Mouse (Mus musculus): ENCODE data around the gene Dgat2. TPM values are rescaled to one million over a fixed set of nuclear protein-coding genes. Genes with fewer than 3 reads are reported as not detected.

The Dgat2 gene
- polyA plus RNA-seq, 1 experiment from 2014 or later: 20.3 TPM

GRCm38 (mm10) chr7:99224225-99224624 is 41.7 kb upstream of the Dgat2 start:
- no peaks in the 10 kb centered on the region for H3K36me3 ChIP-seq (ENCODE audit: control insufficient read depth, insufficient read depth, low read length)
- H3K4me3 ChIP-seq (ENCODE audit: low read depth, low read length): no peak overlapping the region
- ATAC-seq (ENCODE audit: insufficient number of reproducible peaks, insufficient read depth, low FRiP score, low read depth): no peak
- no peak overlapping the region for H3K9ac ChIP-seq (replicated peaks; ENCODE audit: low read depth, low read length)
- no peak overlapping the region for H3K27ac ChIP-seq (ENCODE audit: low read length)
- no peak overlapping the region for H3K4me2 ChIP-seq (replicated peaks; ENCODE audit: low read depth, low read length)
- H3K4me1 ChIP-seq (ENCODE audit: control insufficient read depth, insufficient read depth, low read length): 0 out of 2 replicates have a peak, but pooled peaks cover 4% of the 10 kb centered on the region
- 72% methylated on average over 7 of the region's 7 CpGs for WGBS
- H3K27me3 ChIP-seq (ENCODE audit: control insufficient read depth, insufficient read depth, low read length): no peaks in the 10 kb centered on the region
- no peaks in the 10 kb centered on the region for H3K9me3 ChIP-seq (ENCODE audit: control insufficient read depth, low read depth, low read length)

GRCm38 (mm10) chr7:99217338-99218074 is 35.0 kb upstream of the Dgat2 start:
- H3K4me2 ChIP-seq (replicated peaks; ENCODE audit: low read depth, low read length): no peak overlapping the region
- no peaks in the 10 kb centered on the region for H3K27me3 ChIP-seq (ENCODE audit: control insufficient read depth, insufficient read depth, low read length)
- 77% methylated on average over 3 of the region's 3 CpGs for WGBS
- H3K4me1 ChIP-seq (ENCODE audit: control insufficient read depth, insufficient read depth, low read length): 0 out of 2 replicates have a peak, but pooled peaks cover 6% of the 10 kb centered on the region
- ATAC-seq (ENCODE audit: insufficient number of reproducible peaks, insufficient read depth, low FRiP score, low read depth): peak; percentile 47; the same call in 1 of the 2 replicates
- H3K9ac ChIP-seq (replicated peaks; ENCODE audit: low read depth, low read length): no peak overlapping the region
- H3K9me3 ChIP-seq (ENCODE audit: control insufficient read depth, low read depth, low read length): no peaks in the 10 kb centered on the region
- H3K4me3 ChIP-seq (ENCODE audit: low read depth, low read length): no peak overlapping the region
- no peaks in the 10 kb centered on the region for H3K36me3 ChIP-seq (ENCODE audit: control insufficient read depth, insufficient read depth, low read length)
- no peak overlapping the region for H3K27ac ChIP-seq (ENCODE audit: low read length)

- Histone ChIP-seq H3K4me2 (replicated peaks; ENCODE audit: low read depth, low read length) (no peak overlapping the region), H3K27ac (ENCODE audit: low read length) (no peak overlapping the region), H3K36me3 (ENCODE audit: control insufficient read depth, insufficient read depth, low read length) (no peaks in the 10 kb centered on the region), H3K9me3 (ENCODE audit: control insufficient read depth, low read depth, low read length) (no peaks in the 10 kb centered on the region), H3K9ac (replicated peaks; ENCODE audit: low read depth, low read length) (no peak overlapping the region), H3K27me3 (ENCODE audit: control insufficient read depth, insufficient read depth, low read length) (no peaks in the 10 kb centered on the region), H3K4me3 (ENCODE audit: low read depth, low read length) (no peak overlapping the region), H3K4me1 (ENCODE audit: control insufficient read depth, insufficient read depth, low read length) (0 out of 2 replicates have a peak, but pooled peaks cover 6% of the 10 kb centered on the region)
- 51% methylated on average over 8 of the region's 8 CpGs for WGBS
- 0 out of 2 replicates have a peak, but pooled peaks have one; percentile 33 for ATAC-seq (ENCODE audit: insufficient number of reproducible peaks, insufficient read depth, low FRiP score, low read depth)
These were observed 32.9 kb upstream of the Dgat2 start for GRCm38 (mm10) chr7:99215347-99215855.

- no peak overlapping the region for H3K4me2 ChIP-seq (replicated peaks; ENCODE audit: low read depth, low read length)
- no peak for ATAC-seq (ENCODE audit: insufficient number of reproducible peaks, insufficient read depth, low FRiP score, low read depth)
- H3K9me3 ChIP-seq (ENCODE audit: control insufficient read depth, low read depth, low read length): no peaks in the 10 kb centered on the region
- H3K4me3 ChIP-seq (ENCODE audit: low read depth, low read length): no peak overlapping the region
- H3K27me3 ChIP-seq (ENCODE audit: control insufficient read depth, insufficient read depth, low read length): no peaks in the 10 kb centered on the region
- H3K27ac ChIP-seq (ENCODE audit: low read length): no peak overlapping the region
- 79% methylated on average over 10 of the region's 10 CpGs for WGBS
- no peak overlapping the region for H3K9ac ChIP-seq (replicated peaks; ENCODE audit: low read depth, low read length)
- 0 out of 2 replicates have a peak, but pooled peaks cover 6% of the 10 kb centered on the region for H3K4me1 ChIP-seq (ENCODE audit: control insufficient read depth, insufficient read depth, low read length)
- H3K36me3 ChIP-seq (ENCODE audit: control insufficient read depth, insufficient read depth, low read length): no peaks in the 10 kb centered on the region
These were observed 32.2 kb upstream of the Dgat2 start for GRCm38 (mm10) chr7:99214621-99215185.

- ATAC-seq (ENCODE audit: insufficient number of reproducible peaks, insufficient read depth, low FRiP score, low read depth): no peak
- H3K4me3 ChIP-seq (ENCODE audit: low read depth, low read length): no peak overlapping the region
- no peak overlapping the region for H3K4me2 ChIP-seq (replicated peaks; ENCODE audit: low read depth, low read length)
- H3K9me3 ChIP-seq (ENCODE audit: control insufficient read depth, low read depth, low read length): no peaks in the 10 kb centered on the region
- 0 out of 2 replicates have a peak, but pooled peaks cover 6% of the 10 kb centered on the region for H3K4me1 ChIP-seq (ENCODE audit: control insufficient read depth, insufficient read depth, low read length)
- H3K27me3 ChIP-seq (ENCODE audit: control insufficient read depth, insufficient read depth, low read length): no peaks in the 10 kb centered on the region
- H3K9ac ChIP-seq (replicated peaks; ENCODE audit: low read depth, low read length): no peak overlapping the region
- no peak overlapping the region for H3K27ac ChIP-seq (ENCODE audit: low read length)
- no peaks in the 10 kb centered on the region for H3K36me3 ChIP-seq (ENCODE audit: control insufficient read depth, insufficient read depth, low read length)
- WGBS: 85% methylated on average over 2 of the region's 2 CpGs
These were observed 31.2 kb upstream of the Dgat2 start for GRCm38 (mm10) chr7:99213686-99214085.

- H3K27ac ChIP-seq (ENCODE audit: low read length): no peak overlapping the region
- no peak overlapping the region for H3K9ac ChIP-seq (replicated peaks; ENCODE audit: low read depth, low read length)
- H3K4me3 ChIP-seq (ENCODE audit: low read depth, low read length): no peak overlapping the region
- no peak overlapping the region for H3K4me2 ChIP-seq (replicated peaks; ENCODE audit: low read depth, low read length)
- H3K36me3 ChIP-seq (ENCODE audit: control insufficient read depth, insufficient read depth, low read length): no peaks in the 10 kb centered on the region
- no peaks in the 10 kb centered on the region for H3K27me3 ChIP-seq (ENCODE audit: control insufficient read depth, insufficient read depth, low read length)
- WGBS: 89% methylated on average over 1 of the region's 1 CpGs
- 0 out of 2 replicates have a peak, but pooled peaks cover 6% of the 10 kb centered on the region for H3K4me1 ChIP-seq (ENCODE audit: control insufficient read depth, insufficient read depth, low read length)
- H3K9me3 ChIP-seq (ENCODE audit: control insufficient read depth, low read depth, low read length): no peaks in the 10 kb centered on the region
- no peak for ATAC-seq (ENCODE audit: insufficient number of reproducible peaks, insufficient read depth, low FRiP score, low read depth)
These were observed 30.5 kb upstream of the Dgat2 start for GRCm38 (mm10) chr7:99213056-99213455.

- Histone ChIP-seq H3K27ac (ENCODE audit: low read length) (no peak overlapping the region), H3K4me1 (ENCODE audit: control insufficient read depth, insufficient read depth, low read length) (no peaks in the 10 kb centered on the region), H3K36me3 (ENCODE audit: control insufficient read depth, insufficient read depth, low read length) (no peaks in the 10 kb centered on the region), H3K27me3 (ENCODE audit: control insufficient read depth, insufficient read depth, low read length) (no peaks in the 10 kb centered on the region), H3K9me3 (ENCODE audit: control insufficient read depth, low read depth, low read length) (no peaks in the 10 kb centered on the region), H3K4me3 (ENCODE audit: low read depth, low read length) (no peak overlapping the region), H3K9ac (replicated peaks; ENCODE audit: low read depth, low read length) (no peak overlapping the region), H3K4me2 (replicated peaks; ENCODE audit: low read depth, low read length) (no peak overlapping the region)
- ATAC-seq (ENCODE audit: insufficient number of reproducible peaks, insufficient read depth, low FRiP score, low read depth): no peak
- WGBS: 88% methylated on average over 4 of the region's 4 CpGs
These were observed 26.2 kb upstream of the Dgat2 start for GRCm38 (mm10) chr7:99208704-99209103.

- WGBS: 53% methylated on average over 7 of the region's 7 CpGs
- no peak for ATAC-seq (ENCODE audit: insufficient number of reproducible peaks, insufficient read depth, low FRiP score, low read depth)
- Histone ChIP-seq H3K4me1 (ENCODE audit: control insufficient read depth, insufficient read depth, low read length) (no peaks in the 10 kb centered on the region), H3K9ac (replicated peaks; ENCODE audit: low read depth, low read length) (no peak overlapping the region), H3K4me3 (ENCODE audit: low read depth, low read length) (no peak overlapping the region), H3K27ac (ENCODE audit: low read length) (no peak overlapping the region), H3K27me3 (ENCODE audit: control insufficient read depth, insufficient read depth, low read length) (no peaks in the 10 kb centered on the region), H3K4me2 (replicated peaks; ENCODE audit: low read depth, low read length) (no peak overlapping the region), H3K36me3 (ENCODE audit: control insufficient read depth, insufficient read depth, low read length) (no peaks in the 10 kb centered on the region), H3K9me3 (ENCODE audit: control insufficient read depth, low read depth, low read length) (no peaks in the 10 kb centered on the region)
These were observed 23.8 kb upstream of the Dgat2 start for GRCm38 (mm10) chr7:99206364-99206763.

All from stomach, embryonic 14.5 days (tissue).